In genomic region chr6:143361963-143362362, GRCm38 (mm10) we compare ENCODE assay signal across 24 mouse cellular contexts.
DNase-seq lines count a peak whose midpoint lies in the region; ATAC-seq and TF ChIP-seq lines count a peak whose summit lies in the region.
"Had no signal": no experiment of that assay in that cellular context is flagged by ENCODE, and none has a peak within 500 bp of the region (broad histone marks: within the 10 kb centered on the region; RNA-seq: fewer than 3 reads in every experiment).

No protein-coding gene starts in this region.

- peak overlapping the region; percentile 14 for H3K4me3 ChIP-seq in megakaryocyte, embryonic 14.5 days (replicated peaks)
- peak overlapping the region in 1 of 2 experiments; percentile 15; a peak in 1 of 4 replicates for H3K4me3 ChIP-seq in MEL (ENCODE audit: control insufficient read depth in 1 of 2, insufficient read depth in 1 of 2, low read depth in 2 of 2, low read length in 2 of 2)
- no peak overlapping the region for H3K4me3 ChIP-seq in heart, adult 2 months
- no peak overlapping the region for H3K4me3 ChIP-seq in hindbrain, embryonic 13.5 days
- no peak overlapping the region for H3K4me3 ChIP-seq in intestine, postnatal 0 days (ENCODE audit: low read depth, low read length)
- H3K4me3 ChIP-seq: forebrain, embryonic 10.5 days; heart, embryonic 10.5 days; heart, embryonic 13.5 days; hindbrain, embryonic 12.5 days had no signal

- peaks cover 13% of the 10 kb centered on the region for H3K36me3 ChIP-seq in megakaryocyte, embryonic 14.5 days (replicated peaks; ENCODE audit: low read length)
- H3K36me3 ChIP-seq in MEL (ENCODE audit: control insufficient read depth in 1 of 2, insufficient read depth in 2 of 2, low read length in 2 of 2) = peaks cover 0 to 15% of the 10 kb centered on the region in 2 experiments; a peak in 2 of 4 replicates
- H3K36me3 ChIP-seq in heart, adult 2 months (ENCODE audit: control insufficient read depth, insufficient read depth, low read length) = no peaks in the 10 kb centered on the region
- H3K36me3 ChIP-seq in hindbrain, embryonic 13.5 days = no peaks in the 10 kb centered on the region
- H3K36me3 ChIP-seq in intestine, postnatal 0 days (ENCODE audit: control insufficient read depth, insufficient read depth) = no peaks in the 10 kb centered on the region
- H3K36me3 ChIP-seq: forebrain, embryonic 10.5 days; heart, embryonic 10.5 days; heart, embryonic 13.5 days; hindbrain, embryonic 12.5 days had no signal

- 0 out of 2 replicates have a peak overlapping the region, but pooled peaks have one; percentile 17 for H3K9ac ChIP-seq in MEL (ENCODE audit: control insufficient read depth, low read depth, low read length, poor library complexity, severe bottlenecking)
- no peak overlapping the region for H3K9ac ChIP-seq in heart, adult 2 months (ENCODE audit: low read depth, low read length)
- no peak overlapping the region for H3K9ac ChIP-seq in hindbrain, embryonic 13.5 days
- H3K9ac ChIP-seq in intestine, postnatal 0 days (ENCODE audit: low read depth, low read length) = no peak overlapping the region
- H3K9ac ChIP-seq: forebrain, postnatal 0 days; heart, embryonic 13.5 days; hindbrain, embryonic 12.5 days had no signal

- H3K9me3 ChIP-seq in megakaryocyte, embryonic 14.5 days = peaks cover 10% of the 10 kb centered on the region
- H3K9me3 ChIP-seq in MEL (replicated peaks; ENCODE audit: insufficient read depth, low read length) = no peaks in the 10 kb centered on the region
- no peaks in the 10 kb centered on the region for H3K9me3 ChIP-seq in hindbrain, embryonic 13.5 days
- no peaks in the 10 kb centered on the region for H3K9me3 ChIP-seq in intestine, postnatal 0 days (ENCODE audit: control insufficient read depth)
- H3K9me3 ChIP-seq: heart, embryonic 10.5 days; hindbrain, embryonic 12.5 days had no signal

- 58% methylated on average over 2 of the region's 2 CpGs for WGBS in heart, adult 2 months
- 92% methylated on average over 2 of the region's 2 CpGs for WGBS in hindbrain, embryonic 13.5 days
- 89% methylated on average over 2 of the region's 2 CpGs for WGBS in intestine, postnatal 0 days

- no peak for TF ChIP-seq RAD21 in MEL (IDR thresholded peaks at IDR 0.05; ENCODE audit: low read depth, low read length)

- peak overlapping the region; percentile 86 for H3K27ac ChIP-seq in MEL (ENCODE audit: control insufficient read depth, low read depth, low read length)
- H3K27ac ChIP-seq in heart, adult 2 months = no peak overlapping the region
- no peak overlapping the region for H3K27ac ChIP-seq in hindbrain, embryonic 13.5 days
- H3K27ac ChIP-seq in intestine, postnatal 0 days (ENCODE audit: low read depth, low read length) = no peak overlapping the region
- H3K27ac ChIP-seq: forebrain, embryonic 10.5 days; heart, embryonic 10.5 days; heart, embryonic 13.5 days; hindbrain, embryonic 12.5 days had no signal

- no peak for TF ChIP-seq CTCF in MEL (IDR thresholded peaks at IDR 0.05 in 2 of 3, conservative IDR thresholded peaks at IDR 0.05 in 1 of 3; ENCODE audit: control insufficient read depth in 1 of 3, insufficient read depth in 1 of 3, low read depth in 2 of 3, low read length in 3 of 3, poor library complexity in 1 of 3, severe bottlenecking in 1 of 3)
- no peak for TF ChIP-seq CTCF in heart, adult 2 months (IDR thresholded peaks at IDR 0.05)
- no peak for TF ChIP-seq CTCF in intestine, postnatal 0 days (IDR thresholded peaks at IDR 0.05; ENCODE audit: low read depth)

- TF ChIP-seq POLR2A in MEL (IDR thresholded peaks at IDR 0.05; ENCODE audit: control insufficient read depth in 1 of 2, insufficient read depth in 1 of 2, low read depth in 1 of 2, low read length in 2 of 2, poor library complexity in 1 of 2) = no peak
- TF ChIP-seq POLR2A in heart, adult 2 months (IDR thresholded peaks at IDR 0.05; ENCODE audit: insufficient read depth, low read depth, low read length) = no peak

- H3K4me1 ChIP-seq in megakaryocyte, embryonic 14.5 days = peaks cover 64% of the 10 kb centered on the region
- H3K4me1 ChIP-seq in MEL (ENCODE audit: control insufficient read depth in 1 of 2, insufficient read depth in 2 of 2, low read length in 2 of 2) = peaks cover 4 to 10% of the 10 kb centered on the region in 2 experiments
- peaks cover 3% of the 10 kb centered on the region for H3K4me1 ChIP-seq in heart, adult 2 months (ENCODE audit: control insufficient read depth, insufficient read depth, low read length)
- H3K4me1 ChIP-seq in hindbrain, embryonic 13.5 days (replicated peaks) = no peaks in the 10 kb centered on the region
- no peaks in the 10 kb centered on the region for H3K4me1 ChIP-seq in intestine, postnatal 0 days (replicated peaks; ENCODE audit: control insufficient read depth, insufficient read depth, low read length)
- H3K4me1 ChIP-seq: hindbrain, embryonic 12.5 days had no signal

- intact Hi-C loops in heart, adult 2 months (cut with DNase I) = no loop called here

- no peaks in the 10 kb centered on the region for H3K79me2 ChIP-seq in MEL (ENCODE audit: control insufficient read depth, insufficient read depth, low read length, poor library complexity)
- no peaks in the 10 kb centered on the region for H3K79me2 ChIP-seq in heart, adult 2 months (replicated peaks; ENCODE audit: control insufficient read depth, insufficient read depth, low read length)

- no peaks in the 10 kb centered on the region for H3K27me3 ChIP-seq in megakaryocyte, embryonic 14.5 days (replicated peaks)
- no peaks in the 10 kb centered on the region for H3K27me3 ChIP-seq in MEL (ENCODE audit: control insufficient read depth in 1 of 2, insufficient read depth in 2 of 2, low read length in 2 of 2)
- H3K27me3 ChIP-seq in heart, adult 2 months (ENCODE audit: control insufficient read depth, insufficient read depth, low read length) = no peaks in the 10 kb centered on the region
- H3K27me3 ChIP-seq in hindbrain, embryonic 13.5 days = no peaks in the 10 kb centered on the region
- no peaks in the 10 kb centered on the region for H3K27me3 ChIP-seq in intestine, postnatal 0 days (replicated peaks; ENCODE audit: control insufficient read depth, insufficient read depth, low read length)
- H3K27me3 ChIP-seq: heart, embryonic 13.5 days; hindbrain, embryonic 12.5 days had no signal

- H3K4me2 ChIP-seq in hindbrain, embryonic 13.5 days = no peak overlapping the region
- H3K4me2 ChIP-seq in intestine, postnatal 0 days (replicated peaks; ENCODE audit: low read depth) = no peak overlapping the region
- H3K4me2 ChIP-seq: heart, embryonic 13.5 days; hindbrain, embryonic 12.5 days had no signal

- no peak for ATAC-seq in megakaryocyte, adult 5-6 weeks (ENCODE audit: poor library complexity, severe bottlenecking)
- no peak for ATAC-seq in hindbrain, embryonic 13.5 days (ENCODE audit: low FRiP score)
- no peak for ATAC-seq in intestine, postnatal 0 days
- ATAC-seq: forebrain, embryonic 14.5 days; forebrain, postnatal 0 days; hindbrain, embryonic 16.5 days; inflammation-experienced regulatory T-cells, adult 6 months; intestine, embryonic 16.5 days had no signal

- DNase-seq in MEL (ENCODE audit: low read depth, low spot score) = no peak
- DNase-seq in induced T-regulatory cell, adult 2 months (ENCODE audit: low read depth) = peak; percentile 36
- no peak for DNase-seq in heart, adult 2 months
- DNase-seq in layer of hippocampus, postnatal 25 days (ENCODE audit: extremely low spot score in 1 of 2, low spot score in 1 of 2) = no peak
- DNase-seq: adrenal gland, adult 8-10 months; adrenal gland, postnatal 25 days; cerebellum, adult 18-20 months; cerebellum, adult 9-10 months; cerebellum, postnatal 14 days; forebrain, postnatal 0 days; gastrocnemius, postnatal 25 days; heart, postnatal 14 days had no signal

- peak; percentile 23 to 58; a peak in 3 of 4 replicates for TF ChIP-seq EP300 in MEL (IDR thresholded peaks at IDR 0.05; ENCODE audit: low read depth in 1 of 2, low read length in 2 of 2)
- no peak for TF ChIP-seq EP300 in heart, adult 2 months (IDR thresholded peaks at IDR 0.05; ENCODE audit: insufficient read depth, low read depth, low read length)

TF ChIP-seq in MEL, 35 proteins besides CTCF, POLR2A, EP300 and RAD21:
- no peak for TF ChIP-seq RCOR1 (IDR thresholded peaks at IDR 0.05; ENCODE audit: low read depth, low read length)
- peak; percentile 38; the same call in 1 of the 2 replicates for TF ChIP-seq GATA1 (IDR thresholded peaks at IDR 0.05; ENCODE audit: low read depth, low read length)
- 0 out of 2 replicates have a peak, but pooled peaks have one; percentile 30 for TF ChIP-seq MYB (IDR thresholded peaks at IDR 0.05; ENCODE audit: low read depth, low read length)
- TF ChIP-seq TBP (IDR thresholded peaks at IDR 0.05; ENCODE audit: low read depth, low read length) = no peak
- peak; percentile 31; the same call in 1 of the 2 replicates for TF ChIP-seq TCF12 (IDR thresholded peaks at IDR 0.05; ENCODE audit: low read depth, low read length)
- 0 out of 2 replicates have a peak, but pooled peaks have one; percentile 31 for TF ChIP-seq MAX (IDR thresholded peaks at IDR 0.05; ENCODE audit: low read length)
- TF ChIP-seq ZKSCAN1 (IDR thresholded peaks at IDR 0.05; ENCODE audit: low read depth, low read length) = no peak
